Mouse (Mus musculus): Measurements from ENCODE around the gene Tbk1. TPM values are rescaled to one million over a fixed set of nuclear protein-coding genes. Genes with fewer than 3 reads are reported as not detected.
A peak's percentile ranks its signal among the peaks of the same experiment; 100 is the strongest.

The Tbk1 gene
- polyA plus RNA-seq, 1 experiment from 2014 or later = 27.4 TPM

DNA sequence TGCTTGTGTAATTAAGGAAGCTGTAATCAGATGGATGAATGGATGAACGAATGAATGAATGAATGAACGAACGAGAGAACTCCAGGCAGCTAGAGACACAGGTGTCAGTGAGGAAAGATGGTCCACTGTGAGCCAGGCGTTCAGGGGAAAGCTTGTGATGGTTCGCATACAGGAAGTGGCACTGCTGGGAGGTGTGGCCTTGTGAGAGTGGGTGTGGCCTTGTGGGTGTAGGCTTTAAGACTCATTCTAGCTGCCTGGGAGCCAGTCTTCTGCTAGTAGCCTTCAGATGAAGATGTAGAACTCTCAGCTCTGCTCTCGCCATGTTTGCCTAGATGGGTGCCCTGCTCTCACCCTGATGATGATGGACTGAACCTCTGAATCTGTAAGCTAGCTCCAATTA, 59.5 kb downstream of the Tbk1 start:
- Histone ChIP-seq H3K9ac (ENCODE audit: low read depth, low read length) (no peak overlapping the region), H3K27ac (ENCODE audit: low read depth, low read length) (no peak overlapping the region), H3K36me3 (ENCODE audit: control insufficient read depth, insufficient read depth, low read length) (no peaks in the 10 kb centered on the region), H3K4me2 (no peak overlapping the region), H3K4me3 (ENCODE audit: low read depth, low read length) (no peak overlapping the region), H3K4me1 (ENCODE audit: control insufficient read depth, insufficient read depth, low read length) (no peaks in the 10 kb centered on the region), H3K9me3 (replicated peaks; ENCODE audit: control insufficient read depth, low read length) (no peaks in the 10 kb centered on the region), H3K27me3 (ENCODE audit: control insufficient read depth, insufficient read depth, low read length) (0 out of 2 replicates have a peak, but pooled peaks cover 2% of the 10 kb centered on the region)
- ATAC-seq (replicated peaks; ENCODE audit: insufficient number of reproducible peaks, low FRiP score, low TSS enrichment) = no peak
- 86% methylated on average over 6 of the region's 6 CpGs for WGBS (ENCODE audit: insufficient replicate concordance)

DNA sequence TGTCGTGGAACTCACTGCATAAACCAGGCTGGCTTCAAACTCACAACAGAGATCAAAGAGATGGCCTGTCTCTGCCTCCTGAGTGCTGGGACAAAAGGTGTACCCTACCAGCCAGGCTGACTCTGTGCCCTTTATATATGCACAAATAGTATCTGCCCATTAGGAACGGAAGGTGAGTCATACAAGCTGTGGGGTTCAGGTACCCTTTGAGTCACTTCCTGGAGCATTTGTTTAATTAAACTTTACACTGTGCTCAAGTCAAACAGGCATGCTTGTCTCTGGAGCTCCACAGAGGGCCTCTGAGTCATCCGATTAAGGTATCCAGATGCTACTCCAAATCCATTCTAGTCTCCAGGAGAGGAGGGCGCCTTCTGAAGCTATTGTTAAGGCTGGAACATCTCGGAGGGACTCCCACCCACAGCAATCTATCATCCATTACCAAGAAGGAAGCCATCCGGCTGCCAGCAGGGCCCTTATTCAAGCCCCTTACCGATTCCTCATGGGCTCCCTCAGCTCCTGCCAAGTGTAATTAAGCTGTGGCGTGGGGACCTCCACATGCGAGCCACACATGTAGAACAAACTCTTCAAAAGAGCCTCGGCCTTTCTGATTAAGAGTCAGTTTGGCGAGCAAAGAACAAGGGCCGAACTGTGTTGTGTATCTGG, 65.5 kb downstream of the Tbk1 start:
- Histone ChIP-seq H3K9ac (ENCODE audit: low read depth, low read length) (0 out of 2 replicates have a peak overlapping the region, but pooled peaks have one; percentile 6), H3K27me3 (ENCODE audit: control insufficient read depth, insufficient read depth, low read length) (no peaks in the 10 kb centered on the region), H3K4me3 (ENCODE audit: low read depth, low read length) (no peak overlapping the region), H3K4me1 (ENCODE audit: control insufficient read depth, insufficient read depth, low read length) (no peaks in the 10 kb centered on the region; the same call in 1 of the 2 replicates), H3K27ac (ENCODE audit: low read depth, low read length) (no peak overlapping the region), H3K36me3 (ENCODE audit: control insufficient read depth, insufficient read depth, low read length) (no peaks in the 10 kb centered on the region), H3K4me2 (peak overlapping the region; percentile 24), H3K9me3 (replicated peaks; ENCODE audit: control insufficient read depth, low read length) (no peaks in the 10 kb centered on the region)
- 38% methylated on average over 12 of the region's 12 CpGs for WGBS (ENCODE audit: insufficient replicate concordance)
- no peak for ATAC-seq (replicated peaks; ENCODE audit: insufficient number of reproducible peaks, low FRiP score, low TSS enrichment)

DNA sequence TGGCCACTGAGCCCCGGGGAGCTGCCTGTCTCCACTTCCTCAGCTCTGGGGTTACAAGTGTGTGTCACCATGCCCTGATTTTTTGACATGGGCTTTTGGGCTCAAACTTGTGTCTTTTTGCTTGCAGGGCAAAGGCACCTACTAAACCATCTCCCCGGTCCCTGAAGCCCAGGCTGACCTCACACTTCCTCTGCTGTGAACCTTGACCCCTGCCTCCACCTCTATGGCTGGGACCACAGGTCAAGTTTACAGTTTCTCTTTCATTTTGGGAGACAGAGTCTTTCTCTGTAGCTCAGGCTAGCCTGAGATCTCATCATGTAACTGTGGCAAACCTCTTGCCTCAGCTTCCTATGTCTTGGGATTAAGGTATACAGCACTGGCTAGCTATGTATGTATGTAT, 66.9 kb downstream of the Tbk1 start:
- H3K4me3 ChIP-seq (ENCODE audit: low read depth, low read length) = no peak overlapping the region
- no peaks in the 10 kb centered on the region; the same call in 1 of the 2 replicates for H3K4me1 ChIP-seq (ENCODE audit: control insufficient read depth, insufficient read depth, low read length)
- H3K9ac ChIP-seq (ENCODE audit: low read depth, low read length) = no peak overlapping the region
- H3K9me3 ChIP-seq (replicated peaks; ENCODE audit: control insufficient read depth, low read length) = no peaks in the 10 kb centered on the region
- no peak overlapping the region for H3K4me2 ChIP-seq
- 53% methylated on average over 2 of the region's 2 CpGs for WGBS (ENCODE audit: insufficient replicate concordance)
- H3K27me3 ChIP-seq (ENCODE audit: control insufficient read depth, insufficient read depth, low read length) = no peaks in the 10 kb centered on the region
- no peaks in the 10 kb centered on the region for H3K36me3 ChIP-seq (ENCODE audit: control insufficient read depth, insufficient read depth, low read length)
- ATAC-seq (replicated peaks; ENCODE audit: insufficient number of reproducible peaks, low FRiP score, low TSS enrichment) = no peak
- H3K27ac ChIP-seq (ENCODE audit: low read depth, low read length) = no peak overlapping the region

DNA sequence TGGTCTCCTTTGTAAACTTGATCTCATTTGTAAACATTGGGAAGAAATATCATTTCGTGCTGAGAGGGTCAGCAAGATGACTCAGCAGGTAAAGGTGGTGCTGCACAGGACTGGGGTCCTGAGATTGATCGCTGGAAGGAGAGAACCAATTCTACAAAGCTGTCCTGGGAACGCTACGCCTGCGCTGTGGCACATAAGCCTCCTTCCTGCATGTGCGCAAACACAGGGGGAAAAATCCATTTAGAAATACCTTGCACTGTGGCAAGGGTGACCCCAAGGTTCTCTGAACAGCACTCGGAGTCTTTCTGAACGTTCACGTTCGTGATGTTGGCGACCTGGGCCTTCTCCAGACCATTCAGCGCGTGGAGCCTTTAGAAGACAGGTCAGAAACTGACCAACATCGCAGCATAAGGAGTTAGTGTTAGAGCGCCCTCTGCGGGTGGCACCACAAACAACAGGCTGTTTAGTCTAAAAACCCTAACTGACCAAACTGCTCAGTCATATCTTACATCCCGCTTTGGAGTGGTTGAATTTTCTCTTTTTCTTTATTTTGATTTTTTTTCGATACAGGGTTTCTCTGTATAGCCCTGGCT, 70.5 kb downstream of the Tbk1 start:
- no peaks in the 10 kb centered on the region for H3K27me3 ChIP-seq (ENCODE audit: control insufficient read depth, insufficient read depth, low read length)
- H3K27ac ChIP-seq (ENCODE audit: low read depth, low read length) = no peak overlapping the region

DNA sequence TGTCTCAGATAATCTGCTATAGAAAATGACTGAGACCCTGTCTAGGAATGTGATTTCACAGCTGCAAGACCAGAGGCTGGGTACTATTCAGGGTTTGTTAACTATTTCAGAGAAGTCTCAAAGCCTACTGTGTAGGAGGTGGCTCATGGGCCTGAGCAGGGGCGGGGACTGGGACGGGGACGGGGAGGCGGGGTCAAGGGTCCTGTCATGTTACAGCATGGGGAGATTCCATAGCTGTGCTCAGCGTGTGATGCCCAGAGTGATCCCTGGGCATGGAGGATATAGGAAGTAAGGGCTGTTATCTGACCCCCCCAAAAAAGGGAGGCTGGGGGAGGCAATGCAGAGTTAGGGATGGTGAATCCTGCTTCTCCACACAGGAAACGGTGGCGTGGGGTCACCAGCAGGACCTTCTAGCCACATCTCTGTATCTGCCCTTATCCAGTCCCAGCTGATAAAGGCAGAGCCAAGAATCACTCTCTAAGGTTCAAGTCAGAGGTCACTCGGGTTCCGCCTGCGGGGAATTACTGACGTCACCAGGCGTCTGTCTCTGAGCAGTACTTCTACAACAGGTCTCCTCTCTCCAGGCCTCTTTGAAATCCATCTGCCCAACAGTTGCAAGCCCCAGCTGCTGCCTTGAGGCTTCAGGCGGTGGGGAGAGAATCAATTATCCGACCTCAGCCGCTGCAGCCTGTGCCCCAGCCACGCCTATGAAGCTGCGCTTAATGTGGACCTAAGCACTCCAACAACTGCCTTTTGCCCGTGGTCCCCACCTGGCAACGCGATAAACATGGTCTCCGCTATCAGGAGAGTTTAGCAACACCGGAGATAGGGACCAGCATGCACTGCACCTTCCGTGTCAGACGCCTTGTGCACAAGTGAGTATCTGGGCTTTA, 76.6 kb downstream of the Tbk1 start:
- Histone ChIP-seq H3K4me3 (ENCODE audit: low read depth, low read length) (peak overlapping the region; percentile 13), H3K4me1 (ENCODE audit: control insufficient read depth, insufficient read depth, low read length) (peaks cover 21% of the 10 kb centered on the region), H3K9me3 (replicated peaks; ENCODE audit: control insufficient read depth, low read length) (no peaks in the 10 kb centered on the region), H3K27ac (ENCODE audit: low read depth, low read length) (no peak overlapping the region; the same call in none of the 2 replicates), H3K27me3 (ENCODE audit: control insufficient read depth, insufficient read depth, low read length) (no peaks in the 10 kb centered on the region), H3K36me3 (ENCODE audit: control insufficient read depth, insufficient read depth, low read length) (no peaks in the 10 kb centered on the region), H3K9ac (ENCODE audit: low read depth, low read length) (peak overlapping the region; percentile 28; the same call in 1 of the 2 replicates), H3K4me2 (peak overlapping the region; percentile 58)
- 5% methylated on average over 24 of the region's 24 CpGs for WGBS (ENCODE audit: insufficient replicate concordance)
- ATAC-seq (replicated peaks; ENCODE audit: insufficient number of reproducible peaks, low FRiP score, low TSS enrichment) = peak; percentile 60; the same call in 1 of the 2 replicates

More for the DNA sequence above, 70.5 kb downstream of the Tbk1 start:
- Histone ChIP-seq H3K9me3 (replicated peaks; ENCODE audit: control insufficient read depth, low read length) (no peaks in the 10 kb centered on the region), H3K4me3 (ENCODE audit: low read depth, low read length) (no peak overlapping the region), H3K36me3 (ENCODE audit: control insufficient read depth, insufficient read depth, low read length) (no peaks in the 10 kb centered on the region), H3K4me2 (peak overlapping the region; percentile 14; the same call in 1 of the 2 replicates), H3K4me1 (ENCODE audit: control insufficient read depth, insufficient read depth, low read length) (no peaks in the 10 kb centered on the region), H3K9ac (ENCODE audit: low read depth, low read length) (no peak overlapping the region)
- ATAC-seq (replicated peaks; ENCODE audit: insufficient number of reproducible peaks, low FRiP score, low TSS enrichment) = no peak
- 30% methylated on average over 18 of the region's 18 CpGs for WGBS (ENCODE audit: insufficient replicate concordance)

DNA sequence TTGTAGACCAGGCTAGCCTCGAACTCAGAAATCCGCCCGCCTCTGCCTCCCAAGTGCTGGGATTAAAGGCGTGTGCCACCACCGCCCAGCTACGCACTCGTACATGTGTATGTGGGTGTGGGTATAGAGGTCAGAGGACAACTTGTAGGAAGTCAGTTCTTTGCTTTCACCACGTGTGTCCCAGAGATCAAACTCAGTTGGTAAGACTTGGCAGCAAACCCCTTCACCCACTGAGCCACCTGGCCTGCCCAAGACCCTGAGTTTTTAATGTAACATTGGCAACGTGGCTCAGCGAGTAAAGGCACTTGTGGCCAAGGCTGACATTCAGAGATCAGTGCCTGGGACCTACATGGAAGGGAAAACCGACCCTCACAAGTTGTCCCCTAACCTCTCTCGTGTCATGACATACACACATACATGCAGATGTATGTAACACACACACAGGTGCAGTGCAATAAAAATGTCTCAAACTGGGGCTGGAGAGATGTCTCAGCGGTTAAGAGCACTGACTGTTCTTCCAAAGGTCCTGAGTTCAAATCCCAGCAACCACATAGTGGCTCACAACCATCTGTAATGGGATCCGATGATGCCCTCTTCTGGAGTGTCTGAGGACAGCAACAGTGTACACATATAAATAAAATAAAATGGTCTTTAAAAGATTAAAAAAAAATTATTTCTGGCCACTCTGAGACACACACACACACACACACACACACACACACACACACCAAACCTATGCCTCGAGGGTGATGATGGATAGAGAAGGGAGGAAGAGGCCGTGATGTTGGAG, 78.6 kb downstream of the Tbk1 start:
- no peak for ATAC-seq (replicated peaks; ENCODE audit: insufficient number of reproducible peaks, low FRiP score, low TSS enrichment)
- H3K27ac ChIP-seq (ENCODE audit: low read depth, low read length) = no peak overlapping the region
- no peaks in the 10 kb centered on the region for H3K9me3 ChIP-seq (replicated peaks; ENCODE audit: control insufficient read depth, low read length)
- H3K9ac ChIP-seq (ENCODE audit: low read depth, low read length) = no peak overlapping the region
- no peak overlapping the region for H3K4me3 ChIP-seq (ENCODE audit: low read depth, low read length)
- H3K36me3 ChIP-seq (ENCODE audit: control insufficient read depth, insufficient read depth, low read length) = no peaks in the 10 kb centered on the region
- peaks cover 21% of the 10 kb centered on the region for H3K4me1 ChIP-seq (ENCODE audit: control insufficient read depth, insufficient read depth, low read length)
- no peaks in the 10 kb centered on the region for H3K27me3 ChIP-seq (ENCODE audit: control insufficient read depth, insufficient read depth, low read length)
- no peak overlapping the region for H3K4me2 ChIP-seq
- WGBS (ENCODE audit: insufficient replicate concordance) = 85% methylated on average over 16 of the region's 16 CpGs

DNA sequence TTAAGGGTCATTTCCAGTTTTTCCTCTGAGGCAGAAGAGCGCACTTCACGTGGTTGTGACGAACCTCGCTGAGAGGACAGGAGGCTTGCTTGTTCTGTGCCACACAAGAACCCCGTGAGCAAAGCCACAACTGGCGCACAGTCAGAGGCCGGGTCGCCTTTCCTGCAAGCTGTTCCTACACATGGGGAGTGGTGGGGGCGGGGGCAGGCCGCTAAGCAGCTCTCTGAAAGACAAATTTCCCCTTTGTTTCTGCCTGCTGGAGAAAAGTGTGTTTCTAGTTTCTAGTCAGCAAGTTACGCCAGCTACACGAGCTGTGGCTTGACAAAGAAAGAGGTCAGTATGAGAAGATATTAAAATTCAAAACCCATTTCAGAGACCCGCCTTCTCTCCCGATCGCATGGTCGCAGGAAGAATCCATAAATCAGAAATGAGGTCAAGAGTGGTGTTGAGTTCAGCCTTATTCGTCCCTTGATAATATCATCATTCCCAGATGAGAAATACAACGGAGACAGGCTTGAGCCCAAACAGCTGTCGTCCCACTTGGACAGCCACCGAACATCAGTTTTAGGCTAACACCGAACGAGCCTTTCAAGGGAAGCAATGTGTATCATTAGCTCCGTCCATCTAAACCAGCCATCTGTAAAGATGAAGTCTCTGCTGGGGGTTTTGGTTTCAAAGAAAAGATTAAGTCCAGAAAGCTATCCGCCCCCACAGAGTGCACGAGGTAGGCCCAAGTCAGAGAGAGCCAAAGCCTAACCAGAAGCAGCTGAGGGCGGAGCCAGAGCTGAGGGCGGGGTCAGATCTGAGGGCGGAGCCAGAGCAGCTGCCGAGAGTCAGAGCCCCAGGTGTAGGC, 79.6 kb downstream of the Tbk1 start:
- H3K4me2 ChIP-seq = 0 out of 2 replicates have a peak overlapping the region, but pooled peaks have one; percentile 1
- no peak overlapping the region for H3K4me3 ChIP-seq (ENCODE audit: low read depth, low read length)
- H3K4me1 ChIP-seq (ENCODE audit: control insufficient read depth, insufficient read depth, low read length) = peaks cover 21% of the 10 kb centered on the region
- no peaks in the 10 kb centered on the region for H3K27me3 ChIP-seq (ENCODE audit: control insufficient read depth, insufficient read depth, low read length)
- no peaks in the 10 kb centered on the region for H3K36me3 ChIP-seq (ENCODE audit: control insufficient read depth, insufficient read depth, low read length)
- H3K9ac ChIP-seq (ENCODE audit: low read depth, low read length) = no peak overlapping the region
- 47% methylated on average over 29 of the region's 29 CpGs for WGBS (ENCODE audit: insufficient replicate concordance)
- H3K27ac ChIP-seq (ENCODE audit: low read depth, low read length) = peak overlapping the region; percentile 32
- ATAC-seq (replicated peaks; ENCODE audit: insufficient number of reproducible peaks, low FRiP score, low TSS enrichment) = peak; percentile 35; the same call in 1 of the 2 replicates
- H3K9me3 ChIP-seq (replicated peaks; ENCODE audit: control insufficient read depth, low read length) = no peaks in the 10 kb centered on the region
